In the genomic region with DNA sequence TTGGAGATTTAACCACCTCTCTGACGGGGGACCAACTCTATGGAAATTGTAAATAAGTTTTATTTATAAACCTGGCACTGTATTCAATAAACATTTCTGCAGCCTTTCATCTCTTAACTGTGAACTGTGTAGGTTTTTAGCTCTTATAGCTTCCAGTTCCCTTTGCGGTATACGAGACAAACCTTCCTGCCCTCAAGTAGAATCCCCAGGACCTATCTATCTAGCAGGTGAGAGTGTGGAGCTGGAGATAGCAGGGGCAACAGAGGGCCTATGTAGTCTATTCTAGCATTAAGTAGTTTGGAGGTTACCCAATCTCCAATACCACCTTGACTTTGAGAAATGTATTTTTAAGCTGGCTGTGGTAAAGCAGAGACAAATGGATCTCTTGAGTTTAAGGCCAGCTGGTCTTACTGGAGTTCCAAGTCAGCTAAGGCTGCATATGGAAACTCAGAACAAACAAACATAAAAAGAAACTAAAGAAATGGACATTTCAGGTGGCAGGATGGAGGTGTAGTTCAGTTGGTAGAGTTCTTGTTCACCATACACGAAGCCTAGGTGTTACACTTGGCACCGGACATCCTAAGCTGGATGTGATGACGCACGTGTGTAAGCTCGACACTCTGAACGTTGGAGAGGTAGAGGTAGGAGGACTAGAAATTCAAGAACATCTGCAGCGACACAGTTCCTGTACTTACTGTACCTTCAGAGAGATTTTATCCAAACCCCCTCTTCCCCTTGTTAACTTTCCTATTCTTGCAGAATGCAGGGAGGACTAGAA, we compare ENCODE assay signal across 12 mouse cellular contexts. TPM values are rescaled to one million over a fixed set of nuclear protein-coding genes. Genes with fewer than 3 reads are reported as not detected.
DNase-seq lines count a peak whose midpoint lies in the region; ATAC-seq and TF ChIP-seq lines count a peak whose summit lies in the region.
"Had no signal": no experiment of that assay in that cellular context is flagged by ENCODE, and none has a peak within 500 bp of the region (broad histone marks: within the 10 kb centered on the region; RNA-seq: fewer than 3 reads in every experiment).

No protein-coding gene starts in this region.

- no peaks in the 10 kb centered on the region for H3K27me3 ChIP-seq in cerebellum, adult 2 months (ENCODE audit: control insufficient read depth, insufficient read depth, low read length)
- no peaks in the 10 kb centered on the region for H3K27me3 ChIP-seq in lung, embryonic 14.5 days (ENCODE audit: insufficient read depth, low read length)
- no peaks in the 10 kb centered on the region for H3K27me3 ChIP-seq in embryonic facial prominence, embryonic 14.5 days (replicated peaks; ENCODE audit: control insufficient read depth, insufficient read depth, low read length)
- H3K27me3 ChIP-seq: neural tube, embryonic 12.5 days had no signal

- no peak for TF ChIP-seq CTCF in cerebellum, adult 2 months (IDR thresholded peaks at IDR 0.05; ENCODE audit: borderline replicate concordance, insufficient read depth, low read depth, low read length)
- no peak for TF ChIP-seq CTCF in lung, embryonic 14.5 days (IDR thresholded peaks at IDR 0.05; ENCODE audit: low read depth)

- peak; percentile 23; the same call in 1 of the 2 replicates for TF ChIP-seq POLR2A in cerebellum, adult 2 months (IDR thresholded peaks at IDR 0.05; ENCODE audit: borderline replicate concordance, insufficient read depth, low read length)

- H3K4me2 ChIP-seq in lung, embryonic 14.5 days = no peak overlapping the region
- no peak overlapping the region for H3K4me2 ChIP-seq in embryonic facial prominence, embryonic 14.5 days (ENCODE audit: low read depth, low read length)
- H3K4me2 ChIP-seq: neural tube, embryonic 12.5 days had no signal

- no peak for ATAC-seq in lung, embryonic 14.5 days (ENCODE audit: insufficient read depth)
- no peak for ATAC-seq in embryonic facial prominence, embryonic 14.5 days (ENCODE audit: low read depth)
- peak; percentile 80 for ATAC-seq in megakaryocyte-erythroid progenitor cell, adult 5-6 weeks (replicated peaks; ENCODE audit: low FRiP score, low TSS enrichment, poor library complexity, severe bottlenecking)

- H3K36me3 ChIP-seq in lung, embryonic 14.5 days (ENCODE audit: insufficient read depth) = peaks cover 52% of the 10 kb centered on the region
- H3K36me3 ChIP-seq in embryonic facial prominence, embryonic 14.5 days (ENCODE audit: control insufficient read depth, insufficient read depth, low read length) = peaks cover 50% of the 10 kb centered on the region

- no peaks in the 10 kb centered on the region for H3K9me3 ChIP-seq in lung, embryonic 14.5 days (ENCODE audit: low read depth, low read length)
- H3K9me3 ChIP-seq in embryonic facial prominence, embryonic 14.5 days (ENCODE audit: control insufficient read depth, low read length) = no peaks in the 10 kb centered on the region
- H3K9me3 ChIP-seq: neural tube, embryonic 12.5 days had no signal

- H3K9ac ChIP-seq in lung, embryonic 14.5 days = no peak overlapping the region
- H3K9ac ChIP-seq in embryonic facial prominence, embryonic 14.5 days (ENCODE audit: low read depth, low read length) = no peak overlapping the region
- H3K9ac ChIP-seq: neural tube, embryonic 12.5 days had no signal

- 83% methylated on average over 10 of the region's 10 CpGs for WGBS in cerebellum, adult 2 months
- 80% methylated on average over 10 of the region's 10 CpGs for WGBS in lung, embryonic 14.5 days
- WGBS in embryonic facial prominence, embryonic 14.5 days = 86% methylated on average over 10 of the region's 10 CpGs

- no peak overlapping the region for H3K4me3 ChIP-seq in cerebellum, adult 2 months (replicated peaks; ENCODE audit: insufficient read depth, low read depth, low read length)
- H3K4me3 ChIP-seq in lung, embryonic 14.5 days (ENCODE audit: low read depth, low read length) = no peak overlapping the region
- no peak overlapping the region for H3K4me3 ChIP-seq in embryonic facial prominence, embryonic 14.5 days (ENCODE audit: low read depth, low read length)
- H3K4me3 ChIP-seq: neural tube, embryonic 12.5 days had no signal

- DNase-seq in cerebellum, adult 2 months = no peak
- DNase-seq in cerebellum, postnatal 4 days (ENCODE audit: low spot score in 2 of 2) = no peak
- DNase-seq in lung, embryonic 14.5 days = no peak
- no peak for DNase-seq in lung, postnatal 25 days (ENCODE audit: low spot score)
- no peak for DNase-seq in embryonic facial prominence, embryonic 14.5 days (ENCODE audit: low spot score)
- DNase-seq in embryo, embryonic 10.5 days (ENCODE audit: low spot score) = no peak
- no peak for DNase-seq in kidney, postnatal 36 days
- DNase-seq: layer of hippocampus, adult 9-11 months; right cerebral cortex, postnatal 4 days; thymus, postnatal 14 days had no signal

- peaks cover 36% of the 10 kb centered on the region; the same call in 1 of the 2 replicates for H3K4me1 ChIP-seq in cerebellum, adult 2 months (ENCODE audit: control insufficient read depth, insufficient read depth, low read length)
- 0 out of 2 replicates have a peak, but pooled peaks cover 4% of the 10 kb centered on the region for H3K4me1 ChIP-seq in lung, embryonic 14.5 days (ENCODE audit: insufficient read depth)
- H3K4me1 ChIP-seq in embryonic facial prominence, embryonic 14.5 days (ENCODE audit: control insufficient read depth, insufficient read depth, low read length) = peaks cover 11% of the 10 kb centered on the region
- H3K4me1 ChIP-seq: neural tube, embryonic 12.5 days had no signal

- H3K27ac ChIP-seq in cerebellum, adult 2 months (ENCODE audit: insufficient read depth, low read length) = no peak overlapping the region
- H3K27ac ChIP-seq in lung, embryonic 14.5 days (ENCODE audit: low read depth) = peak overlapping the region; percentile 71; the same call in 1 of the 2 replicates
- H3K27ac ChIP-seq in embryonic facial prominence, embryonic 14.5 days (replicated peaks; ENCODE audit: low read depth, low read length) = peak overlapping the region; percentile 69
- H3K27ac ChIP-seq: neural tube, embryonic 12.5 days had no signal

RNA-seq across cellular contexts. Expression of a gene that starts 10.7 kb away (rescaled TPM):
- 991 and 1,020 TPM in 2 replicates for polyA plus RNA-seq in cerebellum, adult 2 months (2012; rRNA removed)
- polyA plus RNA-seq in lung, embryonic 14.5 days (2014; fragmentation: Nextera tagmentation; extraction: Ambion mirVana) = 1,610 and 1,758 TPM in 2 replicates
- 1,378 and 1,440 TPM in 2 replicates for polyA plus RNA-seq in embryonic facial prominence, embryonic 14.5 days (2014; fragmentation: Nextera tagmentation; extraction: Ambion mirVana)
- 102 and 137 TPM in 2 replicates for total RNA-seq in megakaryocyte-erythroid progenitor cell, adult 5-6 weeks (2014; fragmentation: Nextera tagmentation)
- 509 and 519 TPM in 2 replicates for total RNA-seq in megakaryocyte-erythroid progenitor cell, adult 5-6 weeks (2017)

RNA-seq across cellular contexts. Expression of a gene that starts 50.4 kb away (rescaled TPM):
- 14.8 and 16.9 TPM in 2 replicates for polyA plus RNA-seq in cerebellum, adult 2 months (2012; rRNA removed)
- polyA plus RNA-seq in lung, embryonic 14.5 days (2014; fragmentation: Nextera tagmentation; extraction: Ambion mirVana) = 14.5 and 16.7 TPM in 2 replicates
- 10.6 and 11.4 TPM in 2 replicates for polyA plus RNA-seq in embryonic facial prominence, embryonic 14.5 days (2014; fragmentation: Nextera tagmentation; extraction: Ambion mirVana)
- total RNA-seq in megakaryocyte-erythroid progenitor cell, adult 5-6 weeks (2014; fragmentation: Nextera tagmentation) = 10.4 and 14.9 TPM in 2 replicates
- total RNA-seq in megakaryocyte-erythroid progenitor cell, adult 5-6 weeks (2017) = 34.5 and 36.1 TPM in 2 replicates
